ENCODE assay signal across 7 mouse cellular contexts in the genomic region with DNA sequence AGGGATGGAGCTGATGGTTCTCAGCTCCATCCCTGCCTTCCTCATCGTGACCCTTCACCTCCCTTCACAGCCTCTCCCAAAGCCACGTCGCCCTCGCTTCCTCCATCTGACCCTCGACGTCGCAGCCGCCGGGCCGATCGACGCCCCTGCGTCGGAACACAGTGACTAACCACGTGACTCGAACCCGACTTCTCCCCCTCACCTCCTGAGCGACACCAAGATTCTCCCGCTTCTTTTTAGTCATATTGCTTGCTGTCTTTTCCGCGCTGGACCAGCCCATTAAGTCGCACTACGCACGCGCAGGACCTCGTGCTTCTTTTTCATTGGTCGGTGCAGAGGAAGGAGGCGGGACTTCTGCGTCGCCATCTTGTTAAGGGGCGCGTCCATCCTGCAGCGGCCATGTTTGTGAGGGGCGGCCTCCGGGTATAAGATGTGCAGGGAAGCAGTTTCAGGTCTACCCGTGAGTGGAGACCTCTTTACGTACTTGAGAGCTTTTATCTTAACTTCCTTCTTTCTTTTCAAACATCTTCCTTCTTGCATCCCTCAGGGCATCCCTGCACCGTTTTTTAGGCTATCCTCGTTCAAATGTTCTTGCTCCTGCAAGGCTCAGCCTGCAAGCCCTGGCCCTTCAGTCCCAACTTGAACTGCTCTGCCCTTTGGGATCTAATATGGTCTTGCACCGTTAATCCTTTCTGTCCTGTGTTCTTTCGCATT. TPM values are rescaled to one million over a fixed set of nuclear protein-coding genes. Genes with fewer than 3 reads are reported as not detected.
DNase-seq lines count a peak whose midpoint lies in the region; ATAC-seq and TF ChIP-seq lines count a peak whose summit lies in the region.

Gene Ccdc167 (minus strand): TSS at position 313 of the 714 bp plus-strand sequence.

- peaks cover 26% of the 10 kb centered on the region for H3K4me1 ChIP-seq in embryonic facial prominence, embryonic 10.5 days
- peaks cover 6% of the 10 kb centered on the region; the same call in 1 of the 2 replicates for H3K4me1 ChIP-seq in intestine, postnatal 0 days (replicated peaks; ENCODE audit: control insufficient read depth, insufficient read depth, low read length)
- H3K4me1 ChIP-seq in midbrain, embryonic 12.5 days: peaks cover 18% of the 10 kb centered on the region
- peaks cover 7% of the 10 kb centered on the region; the same call in 1 of the 2 replicates for H3K4me1 ChIP-seq in small intestine, adult 2 months (ENCODE audit: control insufficient read depth, insufficient read depth, insufficient read length, low read length)

- peak within 1 kb of the TSS; percentile 67 for H3K4me3 ChIP-seq in embryonic facial prominence, embryonic 10.5 days
- H3K4me3 ChIP-seq in intestine, postnatal 0 days (ENCODE audit: low read depth, low read length): peak within 1 kb of the TSS; percentile 57
- H3K4me3 ChIP-seq in midbrain, embryonic 12.5 days: peak within 1 kb of the TSS; percentile 52
- H3K4me3 ChIP-seq in small intestine, adult 2 months (ENCODE audit: low read depth, low read length): peak within 1 kb of the TSS; percentile 91

- intact Hi-C loops in left cerebral cortex, postnatal 4 days (cut with DNase I): no loop called here

- peak within 1 kb of the TSS; percentile 74 for H3K4me2 ChIP-seq in intestine, postnatal 0 days (replicated peaks; ENCODE audit: low read depth)
- H3K4me2 ChIP-seq in midbrain, embryonic 12.5 days (replicated peaks): peak within 1 kb of the TSS; percentile 70

- H3K36me3 ChIP-seq in embryonic facial prominence, embryonic 10.5 days (replicated peaks): peaks cover 13% of the 10 kb centered on the region
- H3K36me3 ChIP-seq in intestine, postnatal 0 days (ENCODE audit: control insufficient read depth, insufficient read depth): no peaks in the 10 kb centered on the region
- H3K36me3 ChIP-seq in midbrain, embryonic 12.5 days: no peaks in the 10 kb centered on the region
- H3K36me3 ChIP-seq in small intestine, adult 2 months (ENCODE audit: control insufficient read depth, insufficient read depth, low read length): no peaks in the 10 kb centered on the region

- DNase-seq in adrenal gland, postnatal 10 days: peak; percentile 97
- peak; percentile 98 for DNase-seq in embryonic facial prominence, embryonic 10.5 days (ENCODE audit: low spot score)
- peak; percentile 62 for DNase-seq in gonadal fat pad, adult 2 months (ENCODE audit: low read depth)
- peak; percentile 96 for DNase-seq in left cerebral cortex, postnatal 4 days

- WGBS in embryonic facial prominence, embryonic 10.5 days: 6% methylated on average over 41 of the region's 41 CpGs
- 5% methylated on average over 41 of the region's 41 CpGs for WGBS in intestine, postnatal 0 days
- WGBS in midbrain, embryonic 12.5 days: 5% methylated on average over 41 of the region's 41 CpGs
- WGBS in small intestine, adult 2 months: 5% methylated on average over 41 of the region's 41 CpGs

- TF ChIP-seq CTCF in intestine, postnatal 0 days (IDR thresholded peaks at IDR 0.05; ENCODE audit: low read depth): no peak
- no peak for TF ChIP-seq CTCF in small intestine, adult 2 months (IDR thresholded peaks at IDR 0.05; ENCODE audit: extremely low read depth, insufficient read length, insufficient replicate concordance, low read depth, low read length)

- H3K27me3 ChIP-seq in embryonic facial prominence, embryonic 10.5 days (replicated peaks; ENCODE audit: low read depth, poor library complexity, severe bottlenecking): 0 out of 2 replicates have a peak, but pooled peaks cover 6% of the 10 kb centered on the region
- H3K27me3 ChIP-seq in intestine, postnatal 0 days (replicated peaks; ENCODE audit: control insufficient read depth, insufficient read depth, low read length): no peaks in the 10 kb centered on the region
- no peaks in the 10 kb centered on the region for H3K27me3 ChIP-seq in midbrain, embryonic 12.5 days
- no peaks in the 10 kb centered on the region for H3K27me3 ChIP-seq in small intestine, adult 2 months (ENCODE audit: control insufficient read depth, insufficient read depth, low read length)

- peak within 1 kb of the TSS; percentile 46; the same call in 1 of the 2 replicates for H3K9ac ChIP-seq in intestine, postnatal 0 days (ENCODE audit: low read depth, low read length)
- H3K9ac ChIP-seq in midbrain, embryonic 12.5 days (replicated peaks): peak within 1 kb of the TSS; percentile 50

- peak; percentile 58; the same call in 1 of the 2 replicates for TF ChIP-seq POLR2A in small intestine, adult 2 months (IDR thresholded peaks at IDR 0.05; ENCODE audit: low read depth, low read length)

- ATAC-seq in intestine, postnatal 0 days: peak; percentile 93
- peak; percentile 96 for ATAC-seq in midbrain, embryonic 12.5 days (ENCODE audit: low FRiP score, low read depth)

- 0 out of 2 replicates have a peak, but pooled peaks cover 2% of the 10 kb centered on the region for H3K9me3 ChIP-seq in embryonic facial prominence, embryonic 10.5 days
- no peaks in the 10 kb centered on the region for H3K9me3 ChIP-seq in intestine, postnatal 0 days (ENCODE audit: control insufficient read depth)
- no peaks in the 10 kb centered on the region for H3K9me3 ChIP-seq in midbrain, embryonic 12.5 days

- H3K27ac ChIP-seq in embryonic facial prominence, embryonic 10.5 days (replicated peaks): peak within 1 kb of the TSS; percentile 90
- no peak within 1 kb of the TSS for H3K27ac ChIP-seq in intestine, postnatal 0 days (ENCODE audit: low read depth, low read length)
- H3K27ac ChIP-seq in midbrain, embryonic 12.5 days (replicated peaks): peak within 1 kb of the TSS; percentile 49; the same call in 1 of the 2 replicates
- H3K27ac ChIP-seq in small intestine, adult 2 months (ENCODE audit: insufficient read depth, low read depth, low read length): no peak within 1 kb of the TSS

RNA-seq across cellular contexts. Expression of gene Ccdc167, which starts in this region (rescaled TPM):
- total RNA-seq in adrenal gland, postnatal 10 days (2021): 10 to 100 TPM; 12.7 to 17.2 TPM
- 16.5 and 18.1 TPM in 2 replicates for polyA plus RNA-seq in embryonic facial prominence, embryonic 10.5 days (2016; fragmentation: Nextera tagmentation; extraction: Ambion mirVana)
- 8.0 and 22.9 TPM in 2 replicates for polyA plus RNA-seq in gonadal fat pad, adult 2 months (2012; rRNA removed)
- polyA plus RNA-seq in intestine, postnatal 0 days (2015; fragmentation: Nextera tagmentation; extraction: Ambion mirVana): 5.9 and 6.6 TPM in 2 replicates
- total RNA-seq in left cerebral cortex, postnatal 4 days (2021): 10 to 100 TPM; 11.6 to 13.5 TPM
- 15.6 and 15.9 TPM in 2 replicates for polyA plus RNA-seq in midbrain, embryonic 12.5 days (2016; fragmentation: Nextera tagmentation; extraction: Ambion mirVana)
- 2.0 and 2.7 TPM in 2 replicates for polyA plus RNA-seq in small intestine, adult 2 months (2012; rRNA removed)

Comparison
In these comparisons a context has a peak if more than half of its experiments do, and no peak if none do; other contexts are left out.
1. H3K27ac ChIP-seq: peak in embryonic facial prominence, embryonic 10.5 days (single experiment) and midbrain, embryonic 12.5 days (single experiment); none in intestine, postnatal 0 days (single experiment) and small intestine, adult 2 months (single experiment).
2. Peak in every context shown above with its lines, with median percentiles within 50 percentile points of each other: DNase-seq and H3K4me3 ChIP-seq.